Mouse (Mus musculus) 3134 (cell line): ENCODE measurements around the gene Sox5.

Source experiments
- DNase-seq: peaks from one replicate; pipeline ENCODE4 v3.0.0-alpha.2; 2011; ENCODE audit warnings: low spot score; ENCODE audit not compliant: insufficient read length; ENCODE audit errors: extremely low read depth

The Sox5 gene

GRCm38 (mm10) chr6:144596536-144597210 lies 185.1 kb downstream of the Sox5 start:
- DNase-seq: no peak

GRCm38 (mm10) chr6:144584854-144585253 lies 196.9 kb downstream of the Sox5 start:
- no peak for DNase-seq

- no peak for DNase-seq
Observed at GRCm38 (mm10) chr6:144584074-144584840, 197.5 kb downstream of the Sox5 start.

- no peak for DNase-seq
Observed at GRCm38 (mm10) chr6:144579301-144579700, 202.5 kb downstream of the Sox5 start.

- DNase-seq: no peak
Observed at GRCm38 (mm10) chr6:144570850-144571249, 210.9 kb downstream of the Sox5 start.

GRCm38 (mm10) chr6:144565827-144566226 lies 215.9 kb downstream of the Sox5 start:
- DNase-seq: no peak

- DNase-seq: no peak
Observed at GRCm38 (mm10) chr6:144561718-144562117, 220.1 kb downstream of the Sox5 start.

- no peak for DNase-seq
Observed at GRCm38 (mm10) chr6:144560211-144560610, 221.6 kb downstream of the Sox5 start.

GRCm38 (mm10) chr6:144553476-144553875 lies 228.3 kb downstream of the Sox5 start:
- no peak for DNase-seq

GRCm38 (mm10) chr6:144548991-144549390 lies 232.8 kb downstream of the Sox5 start:
- no peak for DNase-seq

- DNase-seq: no peak
Observed at GRCm38 (mm10) chr6:144547141-144547540, 234.6 kb downstream of the Sox5 start.

- DNase-seq: no peak
Observed at GRCm38 (mm10) chr6:144545549-144545948, 236.2 kb downstream of the Sox5 start.

- DNase-seq: no peak
Observed at GRCm38 (mm10) chr6:144541316-144541715, 240.5 kb downstream of the Sox5 start.

GRCm38 (mm10) chr6:144539439-144540192 lies 242.2 kb downstream of the Sox5 start:
- no peak for DNase-seq

GRCm38 (mm10) chr6:144523479-144523878 lies 258.3 kb downstream of the Sox5 start:
- DNase-seq: no peak

GRCm38 (mm10) chr6:144518811-144519210 lies 263.0 kb downstream of the Sox5 start:
- no peak for DNase-seq

GRCm38 (mm10) chr6:144515905-144516304 lies 265.9 kb downstream of the Sox5 start:
- no peak for DNase-seq

- peak; percentile 28 for DNase-seq
Observed at GRCm38 (mm10) chr6:144513761-144514160, 268.0 kb downstream of the Sox5 start.

GRCm38 (mm10) chr6:144511925-144512324 lies 269.9 kb downstream of the Sox5 start:
- DNase-seq: no peak

GRCm38 (mm10) chr6:144510147-144510546 lies 271.6 kb downstream of the Sox5 start:
- no peak for DNase-seq

- no peak for DNase-seq
Observed at GRCm38 (mm10) chr6:144504197-144504551, 277.6 kb downstream of the Sox5 start.
